Mouse (Mus musculus): ENCODE measurements around the gene Pip5k1c.

- TF ChIP-seq CTCF (IDR thresholded peaks at IDR 0.05; ENCODE audit: low read depth, low read length) (no peak), POLR2A (IDR thresholded peaks at IDR 0.05; ENCODE audit: extremely low read depth, insufficient read depth, low read length) (no peak)
These were observed 39.5 kb downstream of the Pip5k1c start for GRCm38 (mm10) chr10:81332277-81332676.

Measured in liver, adult 2 months (tissue).